Mouse (Mus musculus) stomach, embryonic 15.5 days (tissue): ENCODE data around the gene Chmp3. TPM values are rescaled to one million over a fixed set of nuclear protein-coding genes. Genes with fewer than 3 reads are reported as not detected.

Source experiments
- ATAC-seq: fragments of 200-750 bp; cut with Nextera tagmentation; 2 replicates; pipeline ENCODE4 v1.8.0; 2017; ENCODE audit warnings: low read depth, moderate number of reproducible peaks, moderate TSS enrichment; ENCODE audit not compliant: insufficient read depth, low FRiP score
- H3K27ac ChIP-seq: fragments of 300-500 bp; sonication (generic); 2 replicates; pipeline ENCODE4 v1.5.1; 2015; ENCODE audit warnings: mild to moderate bottlenecking, inconsistent platforms
- H3K27me3 ChIP-seq: fragments of 300-500 bp; sonication (generic); replicated peaks from 2 replicates; pipeline ENCODE4 v1.6.1; 2015; ENCODE audit warnings: inconsistent platforms
- H3K36me3 ChIP-seq: fragments of 300-500 bp; sonication (generic); 2 replicates; pipeline ENCODE4 v1.6.1; 2015; ENCODE audit warnings: inconsistent platforms
- H3K4me1 ChIP-seq: fragments of 300-500 bp; sonication (generic); 2 replicates; pipeline ENCODE4 v1.6.1; 2015; ENCODE audit warnings: inconsistent platforms
- H3K4me2 ChIP-seq: fragments of 300-500 bp; sonication (generic); 2 replicates; pipeline ENCODE4 v1.6.1; 2015; ENCODE audit warnings: mild to moderate bottlenecking, inconsistent platforms
- H3K4me3 ChIP-seq: fragments of 300-500 bp; sonication (generic); replicated peaks from 2 replicates; pipeline ENCODE4 v1.5.1; 2015; ENCODE audit warnings: inconsistent platforms
- H3K9ac ChIP-seq: fragments of 300-500 bp; sonication (generic); 2 replicates; pipeline ENCODE4 v1.6.1; 2015; ENCODE audit warnings: inconsistent platforms
- H3K9me3 ChIP-seq: fragments of 300-500 bp; sonication (generic); 2 replicates; pipeline ENCODE4 v1.6.1; 2016; ENCODE audit warnings: inconsistent platforms
- WGBS: fragments of 180-500 bp; shearing (Covaris S2); methylation state at CpG from one replicate; pipeline ENCODE4 v1.1.7; 2015; 5-methylcytosine and 5-hydroxymethylcytosine counted together
- polyA plus RNA-seq: library from polyadenylated mRNA; unstranded; fragments of >200 nt; fragmentation: Nextera tagmentation; extraction: Ambion mirVana; gene quantifications from 2 replicates; pipeline ENCODE4 v1.2.1, GENCODE M21; 2015

Chmp3 gene
- polyA plus RNA-seq, 1 experiment from 2014 or later = 66.8 TPM

DNA sequence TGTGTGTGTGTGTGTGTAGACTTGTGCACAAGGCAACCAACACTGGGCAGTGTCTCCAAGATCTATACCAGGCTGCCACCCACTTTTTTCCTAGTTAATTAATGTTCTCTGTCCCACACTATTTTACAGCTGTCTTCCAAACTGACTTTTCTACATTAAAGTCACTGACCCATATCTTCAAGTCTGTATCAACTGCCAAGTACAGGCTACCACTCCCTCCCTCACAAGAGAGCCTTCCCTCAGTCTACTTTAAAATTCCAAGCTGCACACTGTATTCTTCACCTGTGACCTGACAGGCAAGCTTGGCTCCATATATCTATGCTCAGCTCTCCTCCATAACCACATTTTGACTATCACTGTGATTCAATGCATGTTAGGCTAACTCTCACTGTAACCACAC lies 69.6 kb downstream of the Chmp3 start:
- no peaks in the 10 kb centered on the region for H3K9me3 ChIP-seq
- H3K4me3 ChIP-seq = no peak overlapping the region
- ATAC-seq = no peak
- no peak overlapping the region for H3K4me2 ChIP-seq
- no peak overlapping the region for H3K27ac ChIP-seq
- H3K36me3 ChIP-seq = peaks cover 50% of the 10 kb centered on the region
- no peak overlapping the region for H3K9ac ChIP-seq
- H3K27me3 ChIP-seq = no peaks in the 10 kb centered on the region
- H3K4me1 ChIP-seq = no peaks in the 10 kb centered on the region

DNA sequence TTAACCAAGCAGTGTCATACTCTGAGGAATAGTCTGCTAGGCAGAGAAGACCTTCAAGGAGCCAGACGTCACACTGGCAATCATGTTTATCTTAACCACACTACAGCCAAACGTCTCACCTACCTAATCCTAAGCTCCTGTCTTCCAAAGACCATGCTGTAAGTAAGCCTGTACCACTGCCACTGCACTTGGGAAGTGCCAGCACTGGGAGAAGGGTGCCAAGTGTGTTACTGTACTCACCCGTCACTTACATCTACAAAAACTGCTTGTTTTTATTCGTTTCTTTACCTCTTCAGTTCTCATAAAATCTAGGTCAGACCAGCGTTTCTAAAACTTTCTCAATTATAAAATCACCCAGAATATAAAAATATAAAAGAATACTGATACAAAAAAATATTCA lies 73.4 kb downstream of the Chmp3 start:
- no peak for ATAC-seq
- no peak overlapping the region for H3K4me2 ChIP-seq
- no peak overlapping the region for H3K4me3 ChIP-seq
- H3K4me1 ChIP-seq = no peaks in the 10 kb centered on the region
- peaks cover 32% of the 10 kb centered on the region for H3K36me3 ChIP-seq
- H3K27ac ChIP-seq = no peak overlapping the region
- 74% methylated on average over 5 of the region's 5 CpGs for WGBS
- no peaks in the 10 kb centered on the region for H3K9me3 ChIP-seq
- no peak overlapping the region for H3K9ac ChIP-seq
- no peaks in the 10 kb centered on the region for H3K27me3 ChIP-seq

GRCm38 (mm10) chr6:71621551-71621950 lies 78.0 kb downstream of the Chmp3 start:
- no peak for ATAC-seq
- WGBS = 90% methylated on average over 5 of the region's 5 CpGs

GRCm38 (mm10) chr6:71621981-71622380 lies 78.4 kb downstream of the Chmp3 start:
- Histone ChIP-seq H3K4me1 (no peaks in the 10 kb centered on the region), H3K9me3 (no peaks in the 10 kb centered on the region), H3K27me3 (no peaks in the 10 kb centered on the region), H3K36me3 (peaks cover 33% of the 10 kb centered on the region), H3K4me2 (no peak overlapping the region), H3K27ac (no peak overlapping the region), H3K9ac (no peak overlapping the region), H3K4me3 (no peak overlapping the region)
- WGBS = 81% methylated on average over 5 of the region's 5 CpGs
- no peak for ATAC-seq

More at GRCm38 (mm10) chr6:71621551-71621950, 78.0 kb downstream of the Chmp3 start:
- no peak overlapping the region for H3K4me2 ChIP-seq
- H3K27me3 ChIP-seq = no peaks in the 10 kb centered on the region
- H3K27ac ChIP-seq = no peak overlapping the region
- peaks cover 38% of the 10 kb centered on the region for H3K36me3 ChIP-seq
- H3K9ac ChIP-seq = no peak overlapping the region
- no peak overlapping the region for H3K4me3 ChIP-seq
- no peaks in the 10 kb centered on the region for H3K4me1 ChIP-seq
- no peaks in the 10 kb centered on the region for H3K9me3 ChIP-seq

GRCm38 (mm10) chr6:71624723-71625122 lies 81.1 kb downstream of the Chmp3 start:
- Histone ChIP-seq H3K27me3 (no peaks in the 10 kb centered on the region), H3K36me3 (peaks cover 36% of the 10 kb centered on the region), H3K4me1 (no peaks in the 10 kb centered on the region), H3K4me2 (no peak overlapping the region), H3K4me3 (no peak overlapping the region), H3K27ac (no peak overlapping the region), H3K9ac (no peak overlapping the region), H3K9me3 (no peaks in the 10 kb centered on the region)
- no peak for ATAC-seq

- no peaks in the 10 kb centered on the region for H3K27me3 ChIP-seq
- no peak overlapping the region for H3K4me3 ChIP-seq
- no peaks in the 10 kb centered on the region for H3K9me3 ChIP-seq
- H3K36me3 ChIP-seq = peaks cover 36% of the 10 kb centered on the region
- peaks cover 4% of the 10 kb centered on the region; the same call in 1 of the 2 replicates for H3K4me1 ChIP-seq
- H3K9ac ChIP-seq = no peak overlapping the region
- no peak overlapping the region for H3K4me2 ChIP-seq
- H3K27ac ChIP-seq = no peak overlapping the region
- ATAC-seq = no peak
- WGBS = 93% methylated on average over 2 of the region's 2 CpGs
Measured at GRCm38 (mm10) chr6:71625984-71626383, 82.4 kb downstream of the Chmp3 start.

DNA sequence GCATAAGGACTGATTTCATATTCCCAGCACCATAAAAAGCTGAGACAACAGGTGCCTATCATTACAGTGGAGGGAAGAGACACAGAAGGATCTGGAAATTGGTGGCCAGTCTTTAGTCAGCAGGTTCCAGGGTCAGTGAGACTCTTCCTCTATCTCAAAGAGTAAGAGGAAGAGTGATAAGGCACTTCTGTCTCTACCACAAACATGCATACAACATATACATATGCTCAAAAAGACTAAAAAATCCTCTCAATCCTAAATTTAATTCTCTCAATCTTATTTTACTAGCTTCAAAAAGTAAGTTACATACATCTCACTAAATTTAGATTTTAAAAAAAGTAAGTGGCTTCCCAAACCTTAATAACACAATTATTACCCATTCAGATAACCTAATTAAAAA lies 83.7 kb downstream of the Chmp3 start:
- Histone ChIP-seq H3K27ac (no peak overlapping the region), H3K4me3 (no peak overlapping the region), H3K4me1 (peaks cover 7% of the 10 kb centered on the region; the same call in 1 of the 2 replicates), H3K36me3 (peaks cover 32% of the 10 kb centered on the region), H3K4me2 (no peak overlapping the region), H3K9ac (no peak overlapping the region), H3K9me3 (no peaks in the 10 kb centered on the region), H3K27me3 (no peaks in the 10 kb centered on the region)
- ATAC-seq = no peak

DNA sequence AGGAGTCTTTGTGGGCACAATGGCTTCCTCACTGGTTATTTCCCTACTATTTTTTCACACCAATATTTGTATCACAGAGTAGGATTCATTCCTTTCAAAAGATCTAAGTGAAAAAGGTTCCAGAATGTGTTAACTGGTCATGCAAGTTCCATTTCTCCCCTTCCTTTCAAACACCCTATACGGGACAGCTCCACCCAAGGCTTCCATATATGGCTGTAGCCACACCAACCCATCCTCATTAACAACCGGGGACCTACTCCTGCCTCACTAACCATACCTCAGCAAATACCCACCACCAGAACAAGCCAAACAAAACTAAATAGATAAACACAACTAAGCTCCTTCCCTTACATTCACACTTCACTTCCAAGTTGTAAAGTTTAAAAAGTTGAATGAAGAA lies 87.6 kb downstream of the Chmp3 start:
- Histone ChIP-seq H3K4me1 (peaks cover 7% of the 10 kb centered on the region; the same call in 1 of the 2 replicates), H3K4me3 (peak overlapping the region; percentile 90), H3K27ac (no peak overlapping the region), H3K27me3 (no peaks in the 10 kb centered on the region), H3K9me3 (no peaks in the 10 kb centered on the region), H3K36me3 (0 out of 2 replicates have a peak, but pooled peaks cover 8% of the 10 kb centered on the region), H3K4me2 (peak overlapping the region; percentile 65), H3K9ac (no peak overlapping the region)
- ATAC-seq = no peak
- WGBS = 2% methylated on average over 2 of the region's 2 CpGs

- H3K36me3 ChIP-seq = 0 out of 2 replicates have a peak, but pooled peaks cover 8% of the 10 kb centered on the region
- peak overlapping the region; percentile 92 for H3K9ac ChIP-seq
- no peaks in the 10 kb centered on the region for H3K27me3 ChIP-seq
- H3K4me1 ChIP-seq = peaks cover 7% of the 10 kb centered on the region; the same call in 1 of the 2 replicates
- no peaks in the 10 kb centered on the region for H3K9me3 ChIP-seq
- peak overlapping the region; percentile 100 for H3K27ac ChIP-seq
- WGBS = 2% methylated on average over 42 of the region's 42 CpGs
- H3K4me3 ChIP-seq = peak overlapping the region; percentile 90
- H3K4me2 ChIP-seq = peak overlapping the region; percentile 65
- ATAC-seq = no peak
Measured at GRCm38 (mm10) chr6:71631706-71632461, 88.3 kb downstream of the Chmp3 start.

Other genes with a start within 250 kb of the Chmp3 start
- 0.32 and 0.53 TPM in 2 replicates for gene Smyd1, start 221.6 kb upstream of the Chmp3 start, polyA plus RNA-seq
- 0.09 and 0.14 TPM in 2 replicates for gene Cd8b1, start 221.0 kb upstream of the Chmp3 start, polyA plus RNA-seq
- 0.09 TPM in 1 of 2 replicates, not detected in the other for gene Cd8a, start 170.4 kb upstream of the Chmp3 start, polyA plus RNA-seq
- 13.7 and 14.3 TPM in 2 replicates for gene Rmnd5a, start 103.2 kb upstream of the Chmp3 start, polyA plus RNA-seq
- gene Rnf103, start 49.9 kb upstream of the Chmp3 start, polyA plus RNA-seq = 23.6 and 23.8 TPM in 2 replicates
- gene Kdm3a, start 89.2 kb downstream of the Chmp3 start, polyA plus RNA-seq = 40.7 and 46.4 TPM in 2 replicates
- 14.9 and 15.8 TPM in 2 replicates for gene Reep1, start 163.8 kb downstream of the Chmp3 start, polyA plus RNA-seq